Mouse (Mus musculus) olfactory bulb, adult 2 months (tissue): ENCODE measurements around the gene Nufip2.

Experiments
- CTCF ChIP-seq: fragments of 200-500 bp; IDR thresholded peaks from 2 replicates; pipeline ENCODE4 v1.5.1; 2012; ENCODE audit warnings: low read depth, mild to moderate bottlenecking, low read length, moderate library complexity; ENCODE audit not compliant: insufficient read depth
- POLR2A ChIP-seq: fragments of 200-500 bp; IDR thresholded peaks from 2 replicates; pipeline ENCODE4 v1.6.1; 2012; ENCODE audit warnings: mild to moderate bottlenecking, low read depth, low read length, moderate library complexity; ENCODE audit not compliant: insufficient read depth

DNA sequence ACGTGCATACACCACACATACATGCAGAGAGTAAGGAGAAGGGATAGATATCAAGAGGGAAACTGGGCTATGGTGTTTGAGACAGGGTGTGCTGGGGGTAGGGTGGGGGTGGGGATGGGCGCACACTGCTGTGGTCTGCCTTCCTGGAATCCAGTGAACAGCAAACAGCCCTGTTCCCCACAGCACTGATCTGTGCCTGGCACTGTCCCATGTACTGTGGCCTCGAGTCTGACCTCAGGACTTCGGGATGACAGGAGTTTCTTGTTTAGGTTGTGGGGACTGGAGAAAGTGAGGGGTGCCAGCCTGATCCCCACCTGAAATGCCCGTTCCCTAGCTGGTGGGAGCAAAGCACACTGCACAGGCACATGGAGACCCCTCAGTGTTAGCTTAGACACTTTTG lies 101.8 kb downstream of the Nufip2 start, which contains the start of gene Gm10277:
- TF ChIP-seq POLR2A, result no peak
- no peak for TF ChIP-seq CTCF
